Mouse (Mus musculus): ENCODE measurements around the gene Cebpb.

Gene Cebpb

DNA sequence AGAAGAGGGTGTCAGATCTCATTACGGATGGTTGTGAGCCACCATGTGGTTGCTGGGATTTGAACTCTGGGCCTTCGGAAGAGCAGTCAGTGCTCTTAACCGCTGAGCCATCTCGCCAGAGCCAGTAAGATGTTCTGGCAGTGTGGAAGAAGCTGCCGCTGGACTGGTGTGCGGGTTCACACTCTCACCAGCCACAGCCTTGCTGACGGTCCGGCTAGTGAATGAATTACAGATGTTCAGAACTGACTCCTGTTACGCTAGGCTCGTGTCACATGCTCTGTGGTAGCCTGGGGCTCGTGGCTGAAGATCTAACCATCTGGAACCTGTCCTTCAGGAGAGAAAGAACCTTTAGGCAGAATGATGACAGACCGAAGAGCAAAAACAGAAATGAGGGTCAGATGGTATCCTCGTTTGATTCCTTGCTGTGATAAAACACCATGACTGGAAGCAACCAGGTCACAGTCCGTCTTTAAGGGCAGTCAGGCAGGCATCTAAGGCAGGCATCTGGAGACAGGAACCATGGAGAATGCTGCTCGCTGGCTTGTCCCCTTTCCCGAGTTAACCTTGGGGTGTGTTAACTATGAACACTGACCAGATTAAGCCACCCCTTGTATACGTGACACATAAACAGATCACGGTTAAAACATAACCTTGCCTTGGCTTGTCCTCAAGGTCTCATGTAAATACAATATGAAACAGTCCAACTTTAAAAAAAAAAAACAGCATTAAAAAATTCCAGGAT lies 22.6 kb upstream of the Cebpb start:
- DNase-seq (ENCODE audit: low read depth, low spot score) = no peak

DNA sequence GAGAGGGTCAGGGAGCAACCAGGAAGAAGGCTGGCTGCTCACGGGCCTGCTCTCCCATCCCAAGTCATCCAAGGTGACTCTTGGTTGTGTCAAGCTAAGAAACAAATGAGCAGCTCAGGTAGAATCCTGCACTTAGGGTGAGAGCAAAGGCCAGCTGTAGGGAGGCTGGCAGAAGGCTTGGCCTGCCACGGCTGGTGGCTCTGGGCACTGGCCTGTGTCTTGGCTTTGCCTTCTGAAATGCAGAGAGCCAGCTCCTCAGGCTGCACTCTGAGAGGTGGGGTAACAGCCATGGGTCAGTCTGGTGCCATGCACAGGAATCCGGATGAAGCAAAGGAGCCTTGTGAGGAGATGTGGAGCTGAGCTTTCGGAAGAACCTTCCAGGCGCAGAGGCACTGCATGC lies 20.3 kb upstream of the Cebpb start:
- DNase-seq (ENCODE audit: low read depth, low spot score) = no peak

DNA sequence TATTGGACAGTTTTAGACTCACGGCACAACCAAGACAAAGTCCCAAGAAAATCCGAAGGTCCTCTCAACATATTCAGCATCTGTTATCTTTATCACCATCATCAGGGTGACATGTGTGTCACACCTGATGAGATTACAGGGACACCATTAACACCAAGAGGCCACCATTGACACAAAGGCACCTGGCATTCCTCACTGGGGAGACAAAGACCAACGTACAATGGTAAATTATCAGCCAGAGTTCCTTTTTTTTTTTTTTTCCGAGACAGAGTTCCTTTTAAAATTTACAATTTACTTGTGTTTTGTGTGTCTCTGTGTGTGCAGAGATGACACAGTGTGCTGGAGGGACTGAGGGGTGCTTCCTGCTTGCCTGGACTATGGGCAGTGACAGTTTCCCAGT lies 19.3 kb upstream of the Cebpb start:
- no peak for DNase-seq (ENCODE audit: low read depth, low spot score)

DNA sequence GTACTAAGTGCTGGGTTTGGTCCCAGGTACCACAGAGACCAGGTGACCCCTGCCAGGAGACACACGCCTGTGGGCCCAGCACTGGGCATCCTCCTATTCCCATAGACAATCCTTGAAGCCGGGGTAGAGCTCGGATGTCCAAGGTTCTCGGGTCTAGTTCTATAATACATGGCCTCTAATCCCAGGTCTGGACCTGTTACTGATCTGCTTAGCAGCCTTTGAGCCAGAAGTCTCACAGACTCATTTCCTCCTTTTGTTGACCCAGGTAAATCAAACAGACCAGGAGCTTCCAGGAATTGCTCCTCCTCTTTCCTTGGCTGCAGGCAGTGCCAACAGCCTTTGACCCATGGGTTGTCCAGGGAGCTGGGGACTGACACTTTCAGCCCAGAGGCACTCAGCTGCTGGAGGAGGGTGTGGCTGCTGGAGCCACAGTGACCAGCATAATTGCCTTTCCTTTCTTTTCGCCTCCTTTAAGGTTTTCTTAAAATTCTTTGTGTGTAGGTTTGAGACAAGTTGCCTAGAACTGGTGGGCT lies 17.5 kb upstream of the Cebpb start:
- DNase-seq (ENCODE audit: low read depth, low spot score) = no peak

DNA sequence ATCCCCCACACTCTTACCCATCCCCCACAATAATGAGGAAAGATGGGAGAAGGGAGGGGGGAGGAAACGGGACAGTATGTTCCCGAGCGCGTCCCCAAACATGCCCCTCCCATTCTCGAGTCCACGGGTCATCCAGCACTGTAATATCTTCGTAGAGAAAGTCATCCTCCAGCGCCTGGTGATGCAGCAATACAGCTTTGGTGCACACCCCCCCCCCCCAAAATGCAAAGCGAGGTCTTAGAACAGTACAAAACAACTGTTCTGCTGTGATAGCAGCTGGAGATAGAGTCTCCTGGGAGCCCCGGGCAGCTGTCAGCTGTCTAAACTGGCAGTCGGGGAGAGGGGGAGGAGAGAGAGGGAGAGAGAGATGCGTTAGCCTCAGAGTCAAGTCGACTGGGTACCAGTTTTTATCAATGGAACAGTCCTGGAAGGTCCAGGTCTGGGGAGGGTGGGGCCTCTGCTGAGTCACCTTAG lies 16.5 kb upstream of the Cebpb start:
- peak; percentile 36 for DNase-seq (ENCODE audit: low read depth, low spot score)

DNA sequence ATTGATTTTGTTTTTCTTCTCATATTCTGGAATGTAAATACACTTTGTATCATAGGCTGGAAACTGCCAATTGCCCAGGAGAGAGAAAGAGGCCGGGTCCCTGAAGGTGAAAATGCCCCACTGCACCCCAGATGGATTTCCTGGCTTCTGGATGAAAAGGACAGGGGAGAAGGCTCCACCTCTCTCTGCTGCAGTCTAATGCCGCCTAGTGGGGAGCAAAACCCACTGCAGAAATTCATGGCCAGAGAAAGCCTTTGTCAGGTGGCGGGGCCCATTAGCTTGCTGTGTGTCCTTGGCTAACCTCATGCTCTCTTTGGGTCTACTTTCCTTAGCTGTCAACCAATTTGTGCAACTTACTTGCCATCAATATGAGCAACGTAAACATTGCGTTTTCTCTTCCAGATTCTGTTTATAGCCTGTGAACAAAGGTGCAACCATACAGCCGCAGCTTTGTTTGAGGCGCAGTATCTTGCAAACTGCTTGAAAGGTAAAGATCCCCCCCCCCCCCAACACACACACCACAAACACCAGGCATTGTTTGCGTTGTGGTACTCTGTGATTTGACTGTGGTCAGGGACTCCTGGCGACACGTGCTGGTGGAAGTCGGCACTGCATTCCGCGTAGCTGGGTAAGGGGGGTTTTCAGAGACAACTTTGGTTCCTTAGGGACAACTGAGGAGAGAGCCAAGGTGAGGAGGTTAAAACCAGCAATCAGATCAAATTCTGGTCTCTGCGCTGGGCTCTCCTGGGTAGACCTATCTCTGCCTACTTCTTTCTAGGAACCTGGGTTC lies 13.4 kb upstream of the Cebpb start:
- DNase-seq (ENCODE audit: low read depth, low spot score) = peak; percentile 80

DNA sequence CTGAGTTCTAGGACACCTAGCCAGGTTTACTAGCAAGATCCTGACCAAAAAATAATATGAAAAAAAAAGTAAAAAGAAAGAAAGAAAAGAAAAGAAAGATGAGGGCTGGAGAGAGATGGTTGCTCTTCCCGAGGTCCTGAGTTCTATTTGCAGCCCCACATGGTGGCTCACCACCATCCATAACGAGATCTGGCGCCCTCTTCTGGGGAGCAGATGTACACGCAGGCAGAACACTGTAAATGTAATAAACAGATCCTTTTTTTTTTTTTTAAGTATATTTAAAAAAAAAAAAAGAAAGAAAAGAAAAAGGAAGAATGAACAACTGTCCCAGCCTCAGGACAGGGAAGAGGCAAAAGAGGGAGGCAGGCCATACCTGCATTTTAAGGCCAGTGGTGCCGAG lies 10.1 kb upstream of the Cebpb start:
- peak; percentile 59 for DNase-seq (ENCODE audit: low read depth, low spot score)

DNA sequence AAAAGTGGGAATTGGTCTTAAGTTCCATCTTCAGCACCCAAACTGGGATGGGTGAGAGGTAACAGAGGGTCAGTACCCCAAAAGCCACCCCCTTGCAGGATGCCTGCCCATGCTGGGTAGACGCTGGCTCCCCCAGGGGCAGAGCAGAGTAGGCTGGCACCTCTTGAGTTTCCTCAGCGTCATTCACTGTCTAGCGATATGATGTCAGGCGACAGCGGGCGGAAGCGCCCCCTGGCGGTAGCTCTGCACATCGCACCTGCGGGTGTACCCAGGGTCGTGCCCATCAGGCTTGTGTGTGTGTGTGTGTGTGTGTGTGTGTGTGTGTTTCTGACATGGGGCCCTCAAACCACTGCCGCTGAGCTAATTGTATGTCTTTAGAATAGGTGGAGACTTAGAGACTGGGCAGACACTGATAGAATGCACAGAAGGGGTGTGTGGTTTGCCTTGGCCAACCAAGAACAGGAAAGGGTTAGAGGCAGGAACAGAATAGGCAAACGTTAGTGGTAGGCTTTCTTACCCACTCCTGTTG lies 8.7 kb upstream of the Cebpb start:
- DNase-seq (ENCODE audit: low read depth, low spot score) = peak; percentile 72

DNA sequence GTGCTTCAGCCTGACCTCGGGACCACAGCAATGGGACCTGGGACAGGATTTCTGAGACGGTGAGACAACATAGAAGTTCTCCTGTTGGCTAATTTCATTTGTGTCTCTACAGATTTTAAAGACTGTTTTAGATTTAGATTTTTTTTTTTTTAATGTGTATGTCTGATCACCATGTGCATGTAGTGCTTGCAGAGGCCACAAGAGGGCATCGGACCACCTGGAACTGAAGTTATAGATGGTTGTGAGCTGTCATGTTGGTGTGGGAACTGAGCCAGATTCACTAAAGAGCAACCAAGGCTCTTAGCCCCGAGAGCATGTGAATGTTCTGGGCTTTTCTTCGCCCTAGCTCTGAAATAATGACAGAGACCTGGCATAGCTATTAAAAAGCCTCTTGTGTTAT lies 8.1 kb upstream of the Cebpb start:
- peak; percentile 80 for DNase-seq (ENCODE audit: low read depth, low spot score)

DNA sequence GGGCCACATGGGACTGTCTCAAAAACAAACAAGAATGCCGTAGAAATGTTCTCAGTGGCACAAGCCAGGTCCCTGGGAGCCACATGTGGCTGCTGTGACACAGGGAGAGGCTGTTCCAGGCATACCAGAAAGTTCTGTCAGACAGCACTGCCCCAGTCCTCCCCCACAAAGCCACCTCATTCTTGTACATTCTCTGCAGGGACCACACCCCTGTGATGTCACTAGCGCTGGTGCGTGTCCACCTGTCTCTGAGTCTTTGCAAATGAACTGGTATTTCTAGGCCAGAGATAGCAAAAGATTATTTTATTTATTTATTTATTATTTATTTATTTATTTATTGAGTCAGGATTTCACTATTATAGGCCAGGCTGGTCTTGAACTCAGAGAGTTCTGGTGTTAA lies 5.0 kb upstream of the Cebpb start:
- DNase-seq (ENCODE audit: low read depth, low spot score) = no peak

DNA sequence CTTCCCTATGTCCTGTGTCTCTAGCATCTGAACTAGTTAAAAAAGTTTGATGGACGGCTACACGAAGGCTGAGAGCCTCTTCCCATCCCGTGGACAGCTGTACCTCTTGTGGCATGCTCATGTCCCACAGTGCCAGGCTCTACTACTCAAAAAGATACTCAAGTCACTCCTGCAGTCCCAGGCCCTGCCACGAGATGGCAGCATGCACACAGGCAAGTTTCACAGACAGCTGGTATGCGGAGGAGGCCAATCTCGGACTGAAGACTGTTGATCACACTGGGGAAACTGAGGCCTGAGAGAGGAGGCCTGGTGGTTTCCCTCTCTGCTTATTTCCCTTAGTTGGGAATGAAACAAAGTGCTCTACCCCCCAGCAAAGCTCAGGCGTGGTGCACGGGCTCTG lies 3.6 kb upstream of the Cebpb start:
- DNase-seq (ENCODE audit: low read depth, low spot score) = peak; percentile 86

DNA sequence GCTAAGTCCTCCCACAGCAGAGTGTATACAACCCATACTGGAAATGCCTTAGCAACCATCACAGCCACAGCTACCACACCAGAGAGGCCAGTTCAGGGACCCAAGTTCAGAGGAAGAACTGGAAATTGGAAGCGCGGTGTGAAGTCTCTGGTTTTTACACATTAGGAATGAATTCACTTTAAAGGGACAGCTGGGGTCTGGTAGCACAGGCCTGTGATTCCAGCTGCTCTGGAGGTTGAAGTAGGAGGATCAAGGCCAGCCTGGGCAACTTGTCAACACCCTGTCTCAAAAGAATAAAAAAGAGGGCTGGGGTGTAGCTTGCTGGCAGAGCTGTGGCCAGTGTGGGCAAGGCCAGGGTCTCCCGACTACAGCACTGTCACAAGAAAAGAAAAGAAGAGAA lies 2.9 kb upstream of the Cebpb start:
- no peak for DNase-seq (ENCODE audit: low read depth, low spot score)

DNA sequence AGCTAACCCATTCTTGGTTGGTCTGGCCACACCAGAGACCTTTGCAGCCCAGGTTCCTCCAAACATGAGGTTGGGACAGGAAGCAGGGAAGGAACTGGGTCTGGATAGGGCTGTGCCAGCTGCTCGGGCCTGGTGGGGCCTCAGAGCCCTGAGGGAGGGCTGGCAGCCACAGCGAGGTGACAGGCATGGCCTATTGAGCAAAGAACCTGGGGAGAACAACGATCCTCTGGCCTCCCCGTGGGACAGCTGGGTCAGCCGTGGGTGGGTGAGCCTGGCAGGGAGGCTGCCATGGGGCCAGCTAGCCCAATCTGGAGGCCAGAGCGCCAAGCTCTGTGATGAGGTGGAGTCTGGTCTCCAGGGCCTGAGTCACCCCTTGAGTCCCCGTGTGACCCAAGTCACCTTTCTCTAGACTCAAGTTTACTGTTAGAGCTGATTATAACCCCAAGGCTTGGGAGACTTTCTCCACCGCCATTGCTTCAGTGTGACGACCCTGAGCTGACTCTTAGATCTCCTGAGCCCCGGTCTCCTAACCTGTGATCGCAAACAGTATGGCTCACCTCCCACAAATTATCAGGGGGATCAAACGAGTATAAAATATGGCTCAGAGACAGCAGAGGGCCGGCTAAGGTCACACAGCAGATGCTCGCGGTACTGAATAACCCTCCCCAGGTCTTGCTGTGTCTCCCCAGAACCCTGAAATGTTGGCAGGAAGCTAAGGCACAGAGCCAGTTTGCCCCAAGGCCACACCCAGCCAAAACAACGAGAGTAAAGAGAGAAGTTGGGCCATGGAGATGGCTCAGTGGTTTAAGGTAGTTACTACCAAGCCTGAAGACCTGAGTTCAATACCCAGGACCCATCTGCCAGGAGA lies 2.1 kb upstream of the Cebpb start:
- no peak for DNase-seq (ENCODE audit: low read depth, low spot score)

DNA sequence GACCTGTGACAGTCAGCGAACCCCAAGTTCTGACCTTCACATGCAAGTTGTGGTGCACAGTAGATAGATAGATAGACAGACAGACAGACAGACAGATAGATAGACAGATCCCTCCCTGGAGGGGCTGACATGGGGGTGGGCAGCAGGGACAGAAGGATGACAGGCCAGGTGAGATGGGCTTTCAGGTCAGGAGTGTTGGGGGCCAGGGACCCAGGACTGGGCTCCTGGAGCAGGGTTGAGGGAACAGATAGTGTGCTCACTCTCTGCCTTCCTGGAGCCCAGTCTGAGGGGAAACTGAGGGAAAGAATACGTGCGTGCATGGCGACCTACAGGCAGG lies 1.5 kb upstream of the Cebpb start:
- no peak for DNase-seq (ENCODE audit: low read depth, low spot score)

DNA sequence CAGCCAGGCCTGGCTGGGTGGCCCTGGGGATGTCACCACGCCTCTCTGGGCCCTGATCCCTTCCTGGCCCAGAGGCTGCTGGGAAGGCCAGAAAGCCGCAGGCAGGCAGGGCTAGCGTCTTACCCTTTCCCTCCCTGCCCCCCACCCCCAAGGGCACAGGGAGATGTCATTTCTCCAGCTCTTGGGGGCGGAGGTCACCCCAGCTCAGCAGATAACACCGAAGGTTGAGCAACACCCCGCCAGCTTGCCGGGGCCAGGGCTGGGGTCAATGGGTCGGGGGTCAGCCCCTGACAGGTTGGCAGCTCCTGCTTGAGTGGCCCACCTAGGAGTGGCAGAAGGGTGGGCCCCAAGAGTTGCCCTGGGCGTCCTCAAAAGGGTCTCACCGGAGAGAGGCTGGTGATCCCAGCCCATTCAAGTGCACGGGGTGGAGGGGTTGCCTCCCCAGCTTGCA lies 1.0 kb upstream of the Cebpb start:
- DNase-seq (ENCODE audit: low read depth, low spot score) = no peak

DNA sequence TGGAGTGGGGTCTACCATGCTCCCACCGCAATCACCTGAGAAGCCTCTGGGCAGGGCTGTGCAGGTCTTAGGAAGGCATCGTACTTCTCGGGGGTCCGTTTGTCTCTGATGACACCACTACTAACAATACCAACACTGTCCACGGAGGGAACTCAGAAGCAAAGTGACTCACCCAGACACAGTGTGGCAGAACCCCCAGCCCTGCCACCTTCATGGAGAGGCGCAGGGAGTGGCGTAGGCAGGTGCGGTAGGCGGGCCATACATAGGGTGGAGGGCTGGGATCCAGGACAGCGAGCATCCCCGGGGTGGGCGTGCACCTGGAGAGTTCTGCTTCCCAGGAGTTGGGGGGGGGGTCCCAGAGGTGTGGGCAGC lies 603 bp upstream of the Cebpb start:
- peak; percentile 57 for DNase-seq (ENCODE audit: low read depth, low spot score)

DNA sequence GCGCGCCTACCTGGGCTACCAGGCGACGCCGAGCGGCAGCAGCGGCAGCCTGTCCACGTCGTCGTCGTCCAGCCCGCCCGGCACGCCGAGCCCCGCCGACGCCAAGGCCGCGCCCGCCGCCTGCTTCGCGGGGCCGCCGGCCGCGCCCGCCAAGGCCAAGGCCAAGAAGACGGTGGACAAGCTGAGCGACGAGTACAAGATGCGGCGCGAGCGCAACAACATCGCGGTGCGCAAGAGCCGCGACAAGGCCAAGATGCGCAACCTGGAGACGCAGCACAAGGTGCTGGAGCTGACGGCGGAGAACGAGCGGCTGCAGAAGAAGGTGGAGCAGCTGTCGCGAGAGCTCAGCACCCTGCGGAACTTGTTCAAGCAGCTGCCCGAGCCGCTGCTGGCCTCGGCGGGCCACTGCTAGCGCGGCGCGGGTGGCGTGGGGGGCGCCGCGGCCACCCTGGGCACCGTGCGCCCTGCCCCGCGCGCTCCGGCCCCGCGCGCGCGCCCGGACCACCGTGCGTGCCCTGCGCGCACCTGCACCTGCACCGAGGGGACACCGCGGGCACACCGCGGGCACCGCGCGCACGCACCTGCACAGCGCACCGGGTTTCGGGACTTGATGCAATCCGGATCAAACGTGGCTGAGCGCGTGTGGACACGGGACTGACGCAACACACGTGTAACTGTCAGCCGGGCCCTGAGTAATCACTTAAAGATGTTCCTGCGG lies 945 bp downstream of the Cebpb start, which contains the start of gene Tmem189:
Gene Tmem189, minus strand, starts transcription at position 322 of the 718 bp plus-strand sequence.
- DNase-seq (ENCODE audit: low read depth, low spot score) = peak; percentile 91

DNA sequence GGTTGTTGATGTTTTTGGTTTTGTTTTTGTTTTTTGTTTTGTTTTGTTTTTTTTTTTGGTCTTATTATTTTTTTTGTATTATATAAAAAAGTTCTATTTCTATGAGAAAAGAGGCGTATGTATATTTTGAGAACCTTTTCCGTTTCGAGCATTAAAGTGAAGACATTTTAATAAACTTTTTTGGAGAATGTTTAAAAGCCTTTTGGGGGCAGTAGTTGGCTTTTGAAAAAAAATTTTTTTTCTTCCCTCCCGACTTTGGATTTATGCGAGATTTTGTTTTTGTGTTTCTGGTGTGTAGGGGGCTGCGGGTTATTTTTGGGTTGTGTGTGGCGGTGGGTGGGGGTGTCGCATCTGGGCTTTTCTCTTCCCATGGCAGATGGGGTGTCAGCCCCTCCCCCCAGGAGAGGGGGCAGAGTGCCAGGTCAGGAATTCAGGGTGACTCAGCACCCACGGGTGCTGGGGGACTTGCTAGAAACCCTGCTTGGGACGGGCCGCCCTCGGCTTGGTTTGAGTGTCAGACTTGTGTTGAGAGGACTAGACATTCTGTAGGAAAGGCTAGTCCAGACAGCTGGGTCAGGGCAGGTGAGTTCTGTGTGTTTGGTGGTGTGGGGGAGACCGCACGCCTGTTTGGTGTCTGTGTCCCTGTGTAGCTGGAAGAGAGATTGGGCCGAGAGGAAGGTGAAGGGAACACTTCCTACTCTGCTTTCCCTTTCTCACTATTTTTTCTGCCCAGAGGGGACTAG lies 1.7 kb downstream of the Cebpb start:
- no peak for DNase-seq (ENCODE audit: low read depth, low spot score)

DNA sequence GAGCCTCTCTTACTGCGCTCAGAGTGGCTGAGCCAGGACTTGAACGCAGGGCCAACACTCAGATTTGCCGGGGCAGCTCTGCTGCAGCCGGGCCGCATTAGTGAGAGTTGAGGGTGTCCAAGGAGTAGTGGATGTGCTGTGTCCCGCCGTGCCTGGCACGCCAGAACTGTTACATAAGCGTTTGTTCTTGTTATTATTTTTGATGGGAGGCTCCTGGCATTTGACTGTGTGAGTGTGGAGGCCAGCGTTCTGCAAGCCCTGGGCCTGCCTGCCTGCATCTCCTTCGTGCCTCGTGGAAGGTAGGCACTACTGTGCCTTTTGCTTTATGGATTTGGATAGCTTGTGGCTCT lies 2.2 kb downstream of the Cebpb start:
- DNase-seq (ENCODE audit: low read depth, low spot score) = no peak

DNA sequence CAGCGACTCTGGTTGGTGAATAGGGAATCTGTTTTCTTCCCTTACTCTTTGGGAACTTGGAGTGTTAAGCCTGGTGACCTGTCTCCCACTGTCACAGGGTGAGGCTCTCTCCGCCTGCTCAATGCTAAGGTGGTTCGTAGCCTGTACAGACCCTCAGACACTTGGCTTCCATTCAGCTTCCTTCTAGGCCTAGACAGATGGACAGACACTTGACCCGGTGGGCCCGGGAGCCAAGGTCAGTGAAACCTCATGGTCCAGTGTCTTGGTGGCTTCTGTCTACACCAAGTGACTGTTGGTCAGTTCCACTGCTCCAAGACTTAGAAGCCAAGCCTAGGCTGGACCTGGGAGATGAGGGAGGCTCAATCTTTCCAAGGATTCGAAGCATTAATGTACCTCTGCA lies 2.7 kb downstream of the Cebpb start:
- no peak for DNase-seq (ENCODE audit: low read depth, low spot score)
